Mouse (Mus musculus): Measurements from ENCODE around the gene Mtx1.
"Not testable (repeated sequence)": the region's sequence is repeated elsewhere in the genome, so short reads cannot be mapped to it uniquely, and the experiment has no call there.

The Mtx1 gene

GRCm38 (mm10) chr3:89242331-89242895 is 15.5 kb upstream of the Mtx1 start:
- no peak for DNase-seq (ENCODE audit: low spot score)

- DNase-seq (ENCODE audit: low spot score), result no peak
These were observed 11.6 kb upstream of the Mtx1 start for GRCm38 (mm10) chr3:89238494-89238893.

DNA sequence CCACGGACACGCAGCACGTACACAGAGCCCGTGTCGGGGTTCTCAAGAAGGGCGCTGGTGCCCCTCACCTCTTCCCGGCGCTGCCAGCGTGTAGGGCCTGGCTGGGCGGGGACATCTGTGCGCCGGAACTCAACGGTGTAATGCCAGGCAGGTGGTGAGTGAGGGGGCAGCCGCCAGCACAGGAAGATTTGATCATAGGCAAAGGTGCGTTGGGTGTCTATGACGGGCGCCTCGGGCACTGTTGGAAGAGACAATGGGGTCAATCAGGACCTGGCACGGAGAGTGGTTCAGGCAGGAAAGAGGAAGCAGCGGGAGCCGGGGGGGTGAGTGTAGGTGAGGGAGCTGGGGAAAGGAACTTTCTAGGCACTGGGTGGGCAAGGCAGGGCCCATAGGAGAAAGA is 10.8 kb upstream of the Mtx1 start:
- no peak for DNase-seq (ENCODE audit: low spot score)

GRCm38 (mm10) chr3:89236516-89236915 is 9.6 kb upstream of the Mtx1 start:
- DNase-seq (ENCODE audit: low spot score), result no peak

- DNase-seq (ENCODE audit: low spot score), result no peak
These were observed 6.7 kb upstream of the Mtx1 start for GRCm38 (mm10) chr3:89233562-89234110.

DNA sequence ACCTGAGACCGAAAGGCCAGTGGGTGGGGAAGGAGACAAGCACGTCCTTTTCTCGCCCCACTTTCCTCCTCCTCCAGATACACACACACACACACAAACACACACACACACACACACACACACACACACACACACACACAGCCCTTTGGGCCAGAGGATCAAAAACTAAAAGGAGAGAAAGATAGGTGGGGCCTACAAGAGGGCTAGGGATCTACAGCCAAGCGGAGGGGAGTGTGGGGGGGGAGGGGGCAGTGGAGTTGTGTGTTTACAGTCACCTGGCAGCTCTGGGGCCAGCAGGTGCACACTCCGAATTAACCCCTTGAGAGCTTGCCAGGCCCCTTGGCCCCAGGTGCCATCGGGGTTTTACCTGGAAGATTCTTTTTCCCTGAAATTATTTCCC is 5.7 kb upstream of the Mtx1 start:
- no peak for DNase-seq (ENCODE audit: low spot score)

DNA sequence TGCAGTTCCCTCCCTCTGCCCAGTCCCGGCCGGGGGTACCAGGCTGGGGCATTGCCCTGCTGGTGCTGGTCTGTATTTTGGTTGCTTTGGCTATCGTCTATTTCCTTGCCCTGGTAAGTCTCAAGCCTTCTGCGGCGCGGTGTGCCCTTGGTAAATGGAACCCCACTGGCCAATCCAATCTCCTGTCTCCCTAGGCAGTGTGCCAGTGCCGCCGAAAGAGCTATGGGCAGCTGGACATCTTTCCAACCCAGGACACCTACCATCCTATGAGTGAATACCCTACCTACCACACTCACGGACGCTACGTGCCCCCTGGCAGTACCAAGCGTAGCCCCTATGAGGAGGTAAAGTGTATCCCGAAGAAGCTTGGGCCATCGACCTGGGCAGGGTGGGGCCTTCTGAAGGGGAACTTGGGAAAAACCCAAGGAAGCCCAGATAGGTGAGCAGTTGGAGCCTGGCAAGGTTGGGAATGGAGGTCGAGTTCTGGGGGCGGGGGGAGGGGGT is 4.9 kb upstream of the Mtx1 start:
- DNase-seq (ENCODE audit: low spot score), result no peak

GRCm38 (mm10) chr3:89231345-89231744 is 4.5 kb upstream of the Mtx1 start:
- no peak for DNase-seq (ENCODE audit: low spot score)

- no peak for DNase-seq (ENCODE audit: low spot score)
These were observed 3.7 kb upstream of the Mtx1 start for GRCm38 (mm10) chr3:89230561-89230960.

DNA sequence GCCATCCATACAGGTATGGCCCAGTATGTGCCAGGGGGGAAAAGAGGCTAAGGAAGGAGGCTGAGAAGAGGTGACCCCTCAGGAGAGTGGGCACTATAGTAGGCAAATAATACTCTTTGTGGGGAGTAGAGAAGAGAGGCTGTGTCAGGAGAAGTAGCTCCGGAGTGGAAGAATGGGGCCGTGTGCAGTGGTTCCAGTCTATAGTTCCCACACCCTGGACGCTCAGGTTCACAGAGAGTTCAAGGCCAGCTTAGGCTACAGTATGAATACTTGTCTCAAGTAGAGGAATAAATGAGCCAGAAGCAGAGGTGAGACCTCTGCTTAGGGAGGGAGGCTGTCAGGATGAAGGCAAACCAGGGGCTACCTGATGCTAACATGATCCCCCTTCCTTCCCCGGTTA is 2.4 kb upstream of the Mtx1 start:
- no peak for DNase-seq (ENCODE audit: low spot score)

DNA sequence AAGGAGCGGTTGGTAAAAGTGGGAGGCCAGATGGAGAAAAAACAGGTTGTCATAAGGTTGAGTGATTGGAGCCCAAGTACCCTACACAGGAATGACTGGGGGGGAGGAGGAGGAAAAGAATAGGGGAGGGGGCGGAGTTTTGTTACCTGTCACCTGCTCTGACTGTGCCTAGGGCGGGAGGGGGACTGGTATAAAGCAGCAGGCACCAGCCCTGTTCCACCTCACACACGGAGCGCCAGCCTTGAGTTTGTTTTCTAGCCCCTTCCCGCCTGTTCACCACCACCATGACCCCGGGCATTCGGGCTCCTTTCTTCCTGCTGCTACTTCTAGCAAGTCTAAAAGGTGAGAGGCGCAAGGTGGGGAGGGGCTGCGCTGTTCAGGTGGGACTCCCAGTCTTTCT is 1.9 kb upstream of the Mtx1 start, which contains the start of gene Muc1:
TSS of gene Muc1 (plus strand) at position 222 of the 400 bp plus-strand sequence.
- no peak for DNase-seq (ENCODE audit: low spot score)

GRCm38 (mm10) chr3:89228180-89228549 is 1.3 kb upstream of the Mtx1 start:
- DNase-seq (ENCODE audit: low spot score), result peak; percentile 63

DNA sequence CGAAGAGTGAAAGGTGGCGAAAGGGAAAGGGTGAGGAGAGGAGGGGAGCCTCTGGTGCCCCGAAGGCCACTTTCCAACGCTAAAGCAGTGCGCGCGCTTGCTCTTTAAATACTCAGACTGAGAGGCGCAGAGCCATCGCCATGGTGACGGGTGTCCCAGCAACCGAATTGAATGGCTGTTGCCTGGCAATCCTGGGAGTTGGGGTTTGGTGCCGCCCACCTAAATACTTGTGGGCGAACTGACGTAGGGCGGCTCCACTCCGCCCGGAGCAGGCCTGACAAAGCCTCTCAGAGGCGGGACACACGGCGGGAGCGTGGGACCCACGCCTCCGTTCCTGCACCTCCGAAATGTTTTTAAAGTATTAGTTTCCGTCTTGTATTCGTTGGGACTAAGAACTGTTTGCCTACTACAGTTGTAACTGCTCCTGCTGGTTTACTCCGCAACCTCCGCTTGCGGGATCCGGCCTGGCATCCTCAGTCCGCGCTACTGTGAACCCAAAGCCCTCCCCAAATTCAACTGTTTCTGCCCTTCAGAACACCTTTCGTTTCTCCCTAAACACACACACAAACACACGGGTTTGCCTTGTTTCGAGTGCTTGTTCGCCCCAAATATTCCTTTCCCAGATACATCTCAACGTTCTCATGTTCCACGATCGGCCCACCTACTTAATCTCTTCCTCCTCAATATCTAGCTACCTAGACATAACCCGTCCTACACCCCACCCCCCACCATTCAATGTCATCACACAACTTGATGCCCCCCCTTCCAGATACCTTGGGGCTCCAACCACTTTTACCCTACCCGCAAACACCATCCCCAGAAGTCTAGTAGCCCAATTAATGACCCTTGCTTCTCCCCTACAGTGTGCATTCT is 655 bp upstream of the Mtx1 start:
- peak; percentile 48 for DNase-seq (ENCODE audit: low spot score)

DNA sequence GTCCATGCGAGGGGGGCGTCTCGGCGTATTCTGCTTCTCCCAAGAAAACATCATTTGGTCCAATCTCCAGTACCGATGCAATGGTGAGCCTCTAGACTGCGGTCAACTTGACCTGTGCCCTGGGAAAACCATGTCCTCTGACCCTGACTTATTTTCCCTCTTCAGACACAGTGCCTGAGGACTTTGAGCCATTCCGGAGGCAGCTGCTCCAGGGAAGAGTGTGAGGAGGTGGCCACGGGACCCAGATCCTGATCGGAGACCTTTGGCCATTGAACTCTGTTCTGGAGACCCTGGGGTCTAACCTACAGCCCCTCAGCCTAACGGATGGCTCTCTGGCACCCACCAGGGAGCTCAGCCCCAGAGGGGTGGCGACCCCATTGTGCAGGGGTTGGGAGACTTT is 527 bp downstream of the Mtx1 start:
- no peak for DNase-seq (ENCODE audit: low spot score)

DNA sequence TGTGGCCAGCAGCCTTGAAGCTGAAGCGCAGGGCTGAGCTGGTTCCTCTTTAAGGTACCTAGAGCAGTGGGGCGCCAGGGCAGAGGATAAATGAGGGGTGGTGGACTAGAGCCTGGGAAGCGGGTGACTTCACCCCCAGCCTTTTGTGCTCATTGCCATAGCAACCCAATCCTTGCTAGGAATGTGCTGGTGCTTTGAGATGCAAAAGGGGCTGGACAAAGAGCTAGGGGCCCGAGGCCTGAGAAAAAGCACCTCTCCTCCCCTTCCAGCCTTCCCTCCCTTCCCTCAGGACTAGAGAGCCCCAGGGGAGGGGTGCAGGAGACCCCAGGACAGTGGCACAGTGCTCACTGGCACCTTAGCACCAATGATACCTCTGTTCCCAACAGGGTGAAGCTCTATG is 970 bp downstream of the Mtx1 start:
- DNase-seq (ENCODE audit: low spot score), result no peak

- DNase-seq (ENCODE audit: low spot score), result no peak
These were observed 1.5 kb downstream of the Mtx1 start for GRCm38 (mm10) chr3:89225321-89225815.

DNA sequence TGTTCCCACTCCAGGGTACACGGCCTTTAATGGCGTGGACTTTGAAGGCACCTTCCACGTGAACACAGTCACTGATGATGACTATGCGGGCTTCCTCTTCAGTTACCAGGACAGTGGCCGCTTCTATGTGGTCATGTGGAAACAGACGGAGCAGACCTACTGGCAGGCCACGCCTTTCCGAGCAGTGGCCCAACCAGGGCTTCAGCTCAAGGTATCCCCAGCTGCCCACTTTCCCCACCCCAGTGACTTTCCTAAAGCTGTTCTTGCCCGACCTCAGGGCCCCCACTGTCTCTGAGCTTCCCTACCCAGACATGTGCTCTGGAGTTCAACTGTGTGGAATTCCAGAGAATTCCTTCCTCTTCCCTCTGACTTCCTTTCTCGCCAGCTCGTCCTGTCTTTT is 2.1 kb downstream of the Mtx1 start:
- no peak for DNase-seq (ENCODE audit: low spot score)

DNA sequence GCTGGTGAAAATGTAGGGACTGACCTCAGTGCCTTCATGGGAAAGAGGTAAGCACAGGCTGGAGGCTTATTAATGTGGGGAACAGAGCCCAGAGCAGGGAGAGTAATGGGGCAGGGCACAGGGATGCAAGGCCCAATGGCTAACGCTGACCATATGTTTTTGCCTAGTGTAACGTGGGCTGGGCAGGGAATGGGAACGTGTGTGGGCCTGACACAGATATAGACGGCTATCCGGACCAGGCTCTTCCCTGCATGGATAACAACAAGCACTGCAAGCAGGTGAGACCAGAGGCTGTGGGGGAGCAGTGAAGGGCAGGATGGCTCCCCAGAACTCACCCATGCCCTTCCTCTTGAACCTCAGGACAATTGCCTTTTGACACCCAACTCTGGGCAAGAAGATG is 5.7 kb downstream of the Mtx1 start:
- no peak for DNase-seq (ENCODE audit: low spot score)

DNA sequence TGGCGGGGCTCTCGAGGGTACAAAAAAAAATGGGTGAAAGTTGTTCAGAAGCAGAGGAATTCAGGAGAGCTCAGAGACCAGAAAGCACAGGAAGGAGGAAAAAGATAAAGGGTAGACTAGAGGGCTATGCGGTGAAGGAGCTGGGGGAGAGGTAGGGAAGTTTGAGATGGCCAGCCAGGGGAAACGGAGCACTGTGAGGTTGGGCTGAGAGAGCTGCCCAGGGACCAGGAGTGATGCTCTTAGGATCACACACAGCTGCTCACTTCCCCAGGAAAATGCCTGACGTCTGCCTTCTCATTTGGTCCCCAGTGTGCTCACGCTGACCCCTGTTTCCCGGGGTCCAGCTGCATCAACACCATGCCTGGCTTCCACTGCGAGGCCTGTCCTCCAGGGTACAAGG is 7.3 kb downstream of the Mtx1 start:
- DNase-seq (ENCODE audit: low spot score), result no peak

GRCm38 (mm10) chr3:89218271-89218670 is 8.6 kb downstream of the Mtx1 start:
- no peak for DNase-seq (ENCODE audit: low spot score)

GRCm38 (mm10) chr3:89216407-89216806 is 10.5 kb downstream of the Mtx1 start:
- DNase-seq (ENCODE audit: low spot score), result not testable (repeated sequence)

GRCm38 (mm10) chr3:89215853-89216252 is 11.0 kb downstream of the Mtx1 start:
- no peak for DNase-seq (ENCODE audit: low spot score)

Measured in urinary bladder, postnatal 10 days (tissue).